Mouse (Mus musculus): ENCODE results near the gene Snrpd2. TPM values are rescaled to one million over a fixed set of nuclear protein-coding genes. Genes with fewer than 3 reads are reported as not detected.

Snrpd2 gene
- total RNA-seq, 2 experiments from 2014 or later: 84.3 to 88.7 TPM

DNA sequence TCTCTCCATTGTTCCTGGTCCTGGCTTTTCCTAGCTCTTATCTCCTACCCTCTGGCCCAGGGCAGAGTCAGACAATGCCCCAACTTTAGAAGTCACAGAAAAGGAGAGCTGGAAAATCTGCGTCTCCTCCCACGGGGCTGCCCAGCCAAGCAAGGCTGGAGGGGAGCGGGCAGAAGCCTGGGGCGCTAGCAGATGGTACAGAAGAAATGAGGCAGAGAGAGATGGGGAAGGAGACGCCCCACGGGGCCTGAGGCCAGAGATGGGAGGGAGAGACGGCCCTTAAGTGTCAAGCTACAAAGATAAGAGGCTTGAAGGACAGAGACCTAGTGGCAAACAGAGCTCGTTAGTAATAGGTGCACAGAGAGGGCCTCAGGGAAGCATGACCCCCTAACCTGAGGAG is 22.3 kb downstream of the Snrpd2 start:
- intact Hi-C loops (cut with DNase I): loop anchor here (1.0 kb wide), 1 partner anchor 15 kb away; no protein-coding TSS in a partner anchor
- no peak for DNase-seq (ENCODE audit: low spot score in 2 of 2)

DNA sequence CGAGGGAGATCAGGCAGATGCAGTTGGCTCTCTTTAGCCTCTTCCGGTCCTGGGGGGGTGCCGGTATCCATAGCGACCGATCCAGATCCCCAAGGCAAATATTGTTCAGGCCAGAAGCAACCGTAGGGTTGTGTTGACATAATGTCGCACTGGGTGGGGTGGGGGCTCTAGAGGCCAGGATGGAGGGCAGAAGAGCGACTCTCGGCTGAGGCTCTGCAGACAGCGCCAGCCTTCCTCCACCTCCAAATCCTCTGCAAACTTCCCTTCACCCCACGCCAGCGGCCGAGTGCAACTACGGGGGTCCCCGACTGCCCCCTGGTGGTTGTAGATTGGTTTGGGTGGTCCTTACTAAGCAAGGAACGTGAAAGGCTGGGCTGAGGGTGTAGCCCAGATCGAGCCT is 23.4 kb downstream of the Snrpd2 start:
- DNase-seq (ENCODE audit: low spot score in 2 of 2): peak; percentile 85 to 90
- intact Hi-C loops (cut with DNase I): loop anchor here (1.0 kb wide), 1 partner anchor 16 kb away; no protein-coding TSS in a partner anchor

GRCm38 (mm10) chr7:19175708-19176515 is 26.4 kb downstream of the Snrpd2 start, which contains the start of gene Eml2:
Gene Eml2 (plus strand): TSS chr7:19176421.
- peak; percentile 86 to 93 for DNase-seq (ENCODE audit: low spot score in 2 of 2)
- intact Hi-C loops (cut with DNase I): loop anchor here (5.0 kb wide), 2 partner anchors 36 to 121 kb away; partner anchors contain the start of gene Gpr4

GRCm38 (mm10) chr7:19176516-19176947 is 27.0 kb downstream of the Snrpd2 start:
- DNase-seq (ENCODE audit: low spot score in 2 of 2): no peak
- intact Hi-C loops (cut with DNase I): loop anchor here (5.0 kb wide), 2 partner anchors 36 to 121 kb away; partner anchors contain the start of gene Gpr4

DNA sequence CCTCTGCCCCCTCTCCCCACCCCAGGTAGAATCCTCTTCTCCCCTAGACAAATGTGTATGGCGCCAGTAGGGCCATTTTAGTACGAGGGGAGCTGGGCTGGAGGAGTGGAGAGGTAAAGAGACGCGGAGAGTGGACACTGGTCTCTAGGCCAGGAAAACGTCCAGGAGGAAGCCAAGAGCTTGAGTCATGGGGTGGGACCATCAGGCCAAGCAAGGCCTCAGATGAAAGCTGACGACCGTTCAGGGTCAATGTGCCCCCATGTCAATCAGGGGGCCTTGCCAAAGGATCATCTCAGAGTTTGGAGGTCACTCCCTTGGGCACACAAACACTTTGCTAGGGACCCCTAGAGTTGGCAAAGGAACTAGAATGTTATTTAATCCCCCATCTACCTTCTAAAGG is 27.7 kb downstream of the Snrpd2 start:
- intact Hi-C loops (cut with DNase I): loop anchor here (5.0 kb wide), 2 partner anchors 35 to 120 kb away; partner anchors contain the start of gene Gpr4
- no peak for DNase-seq (ENCODE audit: low spot score in 2 of 2)

GRCm38 (mm10) chr7:19178035-19178434 is 28.5 kb downstream of the Snrpd2 start:
- DNase-seq (ENCODE audit: low spot score in 2 of 2): no peak
- intact Hi-C loops (cut with DNase I): loop anchor here (5.0 kb wide), 2 partner anchors 34 to 119 kb away; partner anchors contain the start of gene Gpr4

DNA sequence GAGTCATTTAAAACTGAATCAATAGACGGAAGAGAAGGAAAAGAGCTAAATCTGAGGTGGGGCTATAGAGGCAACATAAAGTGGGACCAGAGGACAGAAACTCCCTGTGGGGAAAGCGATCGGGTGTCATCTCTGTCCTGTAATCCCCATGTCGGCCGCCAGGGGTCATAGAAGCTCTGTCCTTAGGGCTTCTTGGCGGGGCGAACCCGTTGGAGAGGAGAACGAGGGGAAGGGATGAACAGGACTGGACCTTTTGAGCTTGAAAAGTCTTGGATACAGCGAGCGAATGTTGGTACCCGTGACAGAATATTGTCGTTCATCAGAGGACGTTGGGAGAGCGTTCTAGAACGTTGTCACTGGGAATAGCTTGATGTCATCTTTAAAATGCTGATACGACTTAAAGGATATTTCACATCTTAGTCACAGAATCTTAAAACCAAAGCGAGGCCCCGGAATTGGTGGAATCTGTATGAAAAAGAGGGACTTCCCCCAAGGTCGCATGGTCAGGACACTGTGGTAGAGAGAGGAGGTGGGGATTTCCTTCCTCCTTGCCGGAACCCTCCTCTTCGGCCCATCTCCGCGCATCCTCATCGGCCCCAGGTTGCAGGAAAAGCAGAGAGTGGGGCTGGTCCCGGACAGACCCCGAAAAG is 29.0 kb downstream of the Snrpd2 start:
- intact Hi-C loops (cut with DNase I): loop anchor here (5.0 kb wide), 2 partner anchors 34 to 119 kb away; partner anchors contain the start of gene Gpr4

GRCm38 (mm10) chr7:19179173-19179572 is 29.7 kb downstream of the Snrpd2 start:
- intact Hi-C loops (cut with DNase I): loop anchor here (5.0 kb wide), 2 partner anchors 33 to 118 kb away; partner anchors contain the start of gene Gpr4
- peak; percentile 71 to 75 for DNase-seq (ENCODE audit: low spot score in 2 of 2)

More for the DNA sequence above, 29.0 kb downstream of the Snrpd2 start:
- peak; percentile 83 to 85 for DNase-seq (ENCODE audit: low spot score in 2 of 2)

GRCm38 (mm10) chr7:19179936-19180335 is 30.4 kb downstream of the Snrpd2 start:
- intact Hi-C loops (cut with DNase I): loop anchor here (5.0 kb wide), 2 partner anchors 32 to 117 kb away; partner anchors contain the start of gene Gpr4

DNA sequence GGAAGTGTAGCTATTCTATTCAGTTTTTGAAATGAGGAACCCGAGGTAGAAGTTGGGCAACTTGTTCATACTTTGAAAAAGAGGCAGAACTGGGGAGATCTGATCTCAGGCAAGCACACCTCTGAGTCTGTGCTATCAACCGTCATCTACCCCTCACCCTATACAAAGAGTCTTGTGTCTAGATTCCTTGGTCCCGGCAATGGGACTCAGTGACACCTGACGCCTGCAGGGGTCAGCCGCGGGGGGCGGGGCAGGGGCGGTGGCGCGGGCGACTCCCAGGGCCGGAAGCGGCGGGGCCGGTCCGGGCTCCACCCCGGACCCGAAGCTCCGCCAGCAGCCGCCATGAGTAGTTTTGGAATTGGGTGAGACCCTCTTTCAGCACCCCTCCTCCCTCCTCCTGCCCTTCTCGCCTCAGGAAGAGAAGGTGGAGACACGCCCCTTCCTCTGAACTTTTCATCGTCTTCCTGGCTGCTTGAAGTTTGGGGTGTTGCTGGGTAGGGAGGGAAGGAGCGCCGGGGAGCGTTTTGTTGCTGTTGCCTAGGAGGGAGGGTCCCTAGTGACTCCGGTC is 31.4 kb downstream of the Snrpd2 start:
- intact Hi-C loops (cut with DNase I): no loop called here
- DNase-seq (ENCODE audit: low spot score in 2 of 2): no peak

More at GRCm38 (mm10) chr7:19179936-19180335, 30.4 kb downstream of the Snrpd2 start:
- DNase-seq (ENCODE audit: low spot score in 2 of 2): no peak

- no peak for DNase-seq (ENCODE audit: low spot score in 2 of 2)
- intact Hi-C loops (cut with DNase I): no loop called here
These were observed 34.7 kb downstream of the Snrpd2 start for GRCm38 (mm10) chr7:19184250-19184649.

- intact Hi-C loops (cut with DNase I): no loop called here
- no peak for DNase-seq (ENCODE audit: low spot score in 2 of 2)
These were observed 35.2 kb downstream of the Snrpd2 start for GRCm38 (mm10) chr7:19184758-19185157.

GRCm38 (mm10) chr7:19194676-19195075 is 45.2 kb downstream of the Snrpd2 start:
- no peak for DNase-seq (ENCODE audit: low spot score in 2 of 2)
- intact Hi-C loops (cut with DNase I): no loop called here

GRCm38 (mm10) chr7:19196676-19197075 is 47.2 kb downstream of the Snrpd2 start:
- intact Hi-C loops (cut with DNase I): no loop called here
- peak; percentile 43 to 49 for DNase-seq (ENCODE audit: low spot score in 2 of 2)

DNA sequence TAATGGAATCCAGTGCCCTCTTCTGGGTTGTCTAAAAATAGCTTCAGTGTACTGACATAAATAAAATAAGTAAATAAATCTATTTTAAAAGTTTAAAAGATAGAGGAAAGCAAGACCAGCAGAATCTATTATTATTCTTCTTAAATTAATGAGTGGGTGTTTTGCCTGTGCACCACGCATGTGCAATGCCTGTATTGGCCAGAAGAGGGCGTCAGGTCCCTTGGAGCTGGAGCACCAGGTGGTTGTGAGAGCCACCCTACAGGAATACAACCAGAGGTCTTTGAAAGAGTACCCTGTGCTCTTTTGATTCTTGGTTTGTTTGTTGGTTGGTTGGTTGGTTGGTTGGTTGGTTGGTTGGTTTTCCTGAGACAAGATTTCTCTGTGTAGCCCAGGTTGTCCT is 48.5 kb downstream of the Snrpd2 start:
- intact Hi-C loops (cut with DNase I): no loop called here

DNA sequence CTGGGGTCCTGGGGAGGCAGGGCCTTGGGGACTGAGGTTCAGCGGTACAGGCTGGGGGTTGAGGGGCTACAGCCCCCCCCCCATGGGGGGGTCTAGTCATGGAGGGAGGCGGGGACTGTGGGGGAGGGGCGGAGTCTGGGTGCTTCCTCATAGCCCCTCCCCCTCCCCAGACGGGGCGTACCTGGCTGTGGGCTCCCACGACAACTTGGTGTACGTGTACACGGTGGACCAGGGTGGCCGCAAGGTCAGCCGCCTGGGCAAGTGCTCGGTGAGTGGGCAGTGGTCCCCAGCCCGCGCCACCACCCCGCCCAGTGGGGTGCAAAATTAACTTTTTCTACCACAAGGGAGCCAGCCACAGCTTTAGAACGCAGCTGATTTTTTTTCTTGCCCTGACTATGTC is 52.1 kb downstream of the Snrpd2 start:
- intact Hi-C loops (cut with DNase I): no loop called here
- DNase-seq (ENCODE audit: low spot score in 2 of 2): no peak

More for the DNA sequence above, 48.5 kb downstream of the Snrpd2 start:
- peak in 1 of 2 experiments; percentile 44 for DNase-seq (ENCODE audit: low spot score in 2 of 2)

- intact Hi-C loops (cut with DNase I): no loop called here
- no peak for DNase-seq (ENCODE audit: low spot score in 2 of 2)
These were observed 52.7 kb downstream of the Snrpd2 start for GRCm38 (mm10) chr7:19202065-19202850.

All from left cerebral cortex, postnatal 14 days (tissue).